Mouse (Mus musculus): ENCODE data around the gene Cd5.
A peak's percentile ranks its signal among the peaks of the same experiment; 100 is the strongest.

Cd5 gene

DNA sequence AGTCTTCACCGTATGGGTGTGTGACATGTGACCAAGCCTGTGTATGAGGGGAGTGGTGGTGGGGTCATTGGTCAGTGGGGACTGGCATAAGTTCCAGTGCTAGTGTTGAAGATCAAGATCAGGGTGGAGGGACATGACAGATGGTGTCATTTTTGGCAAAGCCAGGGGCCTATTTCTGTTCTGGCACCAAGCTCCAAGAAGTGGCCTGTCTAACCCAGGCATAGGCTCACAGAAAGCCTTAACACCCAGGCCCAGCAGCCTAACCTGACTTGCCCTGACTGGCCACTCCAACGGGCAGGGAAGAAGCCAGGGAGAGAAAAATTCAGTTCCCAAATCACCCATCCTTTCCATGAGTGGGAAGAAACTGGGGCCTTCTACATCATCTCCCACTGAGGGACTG, 18.7 kb upstream of the Cd5 start:
- no peak for DNase-seq

DNA sequence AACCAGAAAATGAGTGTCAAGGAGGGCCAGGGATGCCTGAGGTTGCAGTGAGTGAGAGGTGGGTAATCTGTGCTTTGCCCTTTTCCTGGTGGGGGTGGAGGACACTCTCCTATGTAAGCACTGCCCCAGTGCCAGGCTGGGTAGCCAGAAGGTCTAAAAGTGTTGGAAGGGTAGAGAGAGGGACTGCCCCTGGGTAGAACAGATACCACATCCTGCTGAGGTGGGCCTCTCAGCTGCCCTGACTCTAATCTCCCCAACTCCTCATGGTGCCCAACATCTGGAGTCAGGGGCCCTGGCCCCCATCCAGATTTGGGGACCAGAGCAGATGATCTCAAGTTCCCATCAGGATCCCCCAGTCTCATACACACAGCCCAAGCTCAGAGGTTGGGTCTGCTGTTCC, 18.3 kb upstream of the Cd5 start:
- DNase-seq = no peak

DNA sequence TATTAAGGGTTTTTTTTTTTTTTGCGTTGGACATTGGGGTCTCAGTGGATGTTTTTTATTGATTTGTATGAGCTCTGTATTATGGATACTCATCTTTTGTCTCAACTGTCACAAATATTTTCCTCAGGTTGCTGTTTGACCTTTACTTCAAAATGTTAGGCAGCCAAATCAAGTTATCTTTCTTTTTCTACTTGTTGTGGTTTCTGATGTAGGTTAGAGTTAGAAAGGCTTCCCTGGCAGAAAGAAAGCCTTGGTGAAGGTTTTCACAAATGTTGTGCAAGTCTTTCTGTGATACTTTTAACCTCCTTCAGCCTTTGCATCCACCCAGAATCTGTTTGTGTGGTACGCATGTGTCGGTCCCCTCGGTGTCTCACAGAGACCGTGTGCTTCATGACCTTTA, 13.8 kb upstream of the Cd5 start:
- no peak for DNase-seq

DNA sequence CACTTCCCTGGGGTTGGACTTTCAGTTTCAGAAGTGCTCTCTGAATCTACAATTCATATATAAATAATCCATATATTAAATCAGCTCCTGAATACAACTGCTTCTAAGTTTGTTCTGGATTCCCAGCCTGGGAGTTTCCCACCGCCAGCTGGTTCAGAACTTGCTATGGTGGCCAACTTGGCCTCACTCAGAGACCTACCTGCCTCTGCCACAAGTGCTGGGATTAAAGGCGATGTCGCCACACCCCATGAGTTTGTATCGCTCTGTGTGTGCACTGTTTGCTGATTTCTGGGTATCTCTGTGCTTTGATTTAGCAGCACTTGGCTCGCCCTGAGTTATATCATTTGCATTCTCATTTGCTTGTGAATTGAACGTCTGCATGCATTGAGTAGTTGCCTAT, 13.3 kb upstream of the Cd5 start:
- no peak for DNase-seq

DNA sequence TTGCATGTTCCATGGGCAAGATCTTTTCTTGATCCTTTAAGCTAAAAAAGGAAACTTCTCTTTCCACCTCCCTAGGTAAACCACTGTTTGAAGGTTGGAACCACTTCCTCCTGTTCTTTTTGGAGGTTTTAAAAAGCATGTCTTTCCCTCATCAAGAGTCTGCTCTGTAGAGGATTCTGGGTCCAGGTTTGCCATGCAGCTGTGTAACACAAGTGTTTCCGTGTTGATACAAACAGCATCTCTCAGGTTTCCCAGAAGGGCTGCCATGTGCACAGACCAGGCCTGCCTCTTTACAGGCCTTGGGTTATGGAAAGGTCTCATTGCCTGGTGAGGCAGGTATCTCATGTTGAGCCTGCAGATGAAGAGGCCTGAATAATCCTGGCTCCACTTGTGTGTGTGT, 12.8 kb upstream of the Cd5 start:
- DNase-seq = no peak

DNA sequence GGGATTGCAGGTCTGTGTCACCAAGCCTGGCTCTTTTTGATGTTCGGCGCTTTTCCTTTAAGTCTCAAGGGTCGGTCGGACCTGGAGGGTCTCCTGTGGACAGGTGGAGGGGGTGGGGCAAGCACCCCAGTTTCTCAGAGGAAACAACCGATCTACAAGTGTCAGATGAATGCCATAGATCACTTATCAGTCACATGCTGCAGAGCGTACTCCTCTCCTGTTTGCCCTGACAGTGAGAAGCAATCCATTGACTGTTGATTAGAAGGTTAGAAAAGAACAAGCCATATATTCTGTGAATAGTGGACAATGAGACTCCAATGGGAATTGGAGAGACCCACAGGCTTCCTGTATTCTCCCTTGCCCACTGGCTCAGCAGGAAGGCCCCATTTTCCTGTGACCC, 11.4 kb upstream of the Cd5 start:
- DNase-seq = no peak

DNA sequence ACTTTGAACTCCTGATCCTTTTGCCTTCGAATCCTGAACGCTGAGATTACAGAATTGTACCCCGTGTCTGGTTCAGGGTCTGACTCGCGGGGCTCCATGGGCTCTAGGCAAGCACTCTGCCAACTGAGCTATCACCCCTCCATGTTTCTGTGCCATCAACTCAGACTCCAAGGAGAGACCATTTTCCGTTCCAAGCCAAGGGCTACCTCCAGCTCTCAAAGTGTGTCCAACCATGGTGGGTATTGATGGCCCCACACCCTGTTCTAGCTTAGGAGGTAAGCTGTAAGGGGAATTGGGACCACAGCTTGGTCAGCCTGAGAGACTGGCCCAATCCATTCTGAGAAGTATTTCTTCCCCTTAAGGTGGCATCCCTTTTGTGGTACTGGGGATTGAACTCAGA, 10.5 kb upstream of the Cd5 start:
- no peak for DNase-seq

DNA sequence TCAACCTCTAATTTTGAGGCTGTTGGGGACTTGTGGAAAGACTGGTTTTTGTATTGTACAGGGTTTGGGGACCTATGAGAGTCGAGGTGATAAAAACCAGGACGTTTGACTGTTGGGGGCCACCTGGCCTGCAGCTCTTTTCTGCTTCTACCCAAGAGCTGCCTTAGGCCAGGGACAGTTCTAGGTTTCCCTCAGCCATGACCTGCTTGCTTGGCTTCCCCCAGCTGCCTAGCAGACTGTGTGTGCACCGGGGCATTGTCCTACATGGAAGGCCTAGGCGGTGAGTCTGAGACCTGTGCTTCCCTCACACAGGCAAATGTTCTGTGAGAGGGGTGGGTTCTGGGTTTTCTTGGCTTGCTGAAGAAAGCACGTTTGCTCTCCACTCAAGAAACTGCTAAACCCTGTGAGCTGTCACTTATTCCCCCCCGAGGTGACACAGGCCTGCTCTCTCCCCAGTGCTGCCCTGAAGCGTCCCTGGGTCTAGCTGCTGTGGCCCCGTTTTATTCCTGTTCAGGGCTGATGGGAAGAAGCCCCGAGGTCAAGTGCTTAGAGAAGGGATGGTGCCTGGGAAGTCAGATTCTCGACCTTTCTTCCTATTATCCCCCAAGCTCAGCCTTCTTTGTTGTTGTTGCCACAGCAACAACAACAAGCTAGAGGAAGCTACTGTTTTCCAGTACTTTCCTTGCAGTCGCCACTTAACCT, 9.8 kb upstream of the Cd5 start:
- DNase-seq = no peak

DNA sequence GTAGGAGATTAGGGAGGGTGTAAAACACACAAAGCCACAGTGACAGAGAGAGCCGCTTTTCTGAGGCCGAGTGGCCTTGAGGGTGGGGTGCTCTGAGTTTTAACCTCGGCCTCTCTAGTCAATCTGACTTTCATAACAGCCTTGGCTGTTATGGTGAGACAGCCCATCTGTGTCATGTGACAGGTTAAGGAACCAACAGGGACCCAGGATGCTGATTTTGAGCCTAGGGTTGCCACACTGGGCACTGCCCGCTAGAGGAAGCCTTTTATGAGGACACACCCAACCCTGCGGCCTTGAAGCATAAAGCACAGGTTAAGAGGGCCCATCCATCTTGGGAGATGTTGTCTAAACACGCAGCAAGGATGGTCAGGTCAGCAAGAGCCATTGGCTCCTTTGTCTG, 8.9 kb upstream of the Cd5 start:
- no peak for DNase-seq

DNA sequence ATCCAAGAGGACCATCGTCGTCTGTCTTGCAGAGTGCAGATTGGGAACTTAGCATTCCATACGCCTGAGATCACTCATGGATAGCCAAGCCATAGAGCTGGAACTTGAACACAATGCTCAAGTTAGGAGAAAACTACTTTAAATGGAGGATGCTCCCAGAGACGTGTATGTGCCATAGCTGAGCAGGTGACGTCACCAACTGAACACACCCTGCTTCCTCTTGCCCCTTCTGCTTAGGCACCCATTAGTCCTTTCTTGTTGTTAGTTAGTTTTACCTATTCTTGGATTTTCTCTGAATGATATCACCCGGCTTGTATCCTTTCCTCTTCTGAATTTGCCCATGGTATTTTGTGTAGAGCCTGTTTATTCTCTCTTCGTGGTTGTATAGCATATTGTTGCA, 8.4 kb upstream of the Cd5 start:
- no peak for DNase-seq

DNA sequence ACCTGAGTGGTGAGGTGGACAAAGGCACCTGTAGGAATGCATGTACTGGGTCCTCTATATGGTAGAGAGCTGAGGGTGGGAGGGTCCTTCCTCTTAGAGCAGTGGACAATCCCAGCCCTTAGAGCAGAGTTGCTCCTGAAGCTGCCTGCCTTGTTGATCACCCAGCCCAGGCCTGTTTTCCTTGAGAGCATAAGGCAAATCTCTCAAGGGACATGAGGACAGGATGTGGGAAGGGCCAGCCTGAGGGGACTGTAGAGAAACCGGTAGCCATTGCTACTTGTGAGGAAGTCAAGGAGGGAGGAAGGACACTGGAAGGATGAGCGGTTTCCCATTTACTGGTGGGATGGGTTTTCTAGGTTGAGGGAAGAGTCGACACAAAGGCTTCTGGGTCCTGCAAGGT, 3.8 kb upstream of the Cd5 start:
- no peak for DNase-seq

DNA sequence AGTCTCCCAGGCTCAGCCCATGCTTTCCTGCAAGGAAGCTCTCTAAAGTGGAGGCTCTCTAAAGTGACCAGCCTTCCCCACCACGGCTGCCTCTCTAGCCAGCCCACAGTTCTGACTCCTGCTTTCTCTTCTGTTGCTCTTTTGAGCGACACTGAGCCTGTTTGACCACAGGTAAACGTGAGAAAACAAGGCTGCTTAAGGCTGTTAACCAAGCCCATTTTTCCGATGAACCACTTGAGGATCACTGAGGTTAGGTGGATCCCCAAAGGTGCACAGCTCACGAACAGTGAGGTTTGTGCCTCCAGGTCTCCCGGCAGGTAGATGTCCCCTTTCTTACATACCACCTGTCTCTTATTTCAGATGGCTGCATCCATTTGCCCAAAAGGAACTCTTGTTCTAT, 3.3 kb upstream of the Cd5 start:
- no peak for DNase-seq

DNA sequence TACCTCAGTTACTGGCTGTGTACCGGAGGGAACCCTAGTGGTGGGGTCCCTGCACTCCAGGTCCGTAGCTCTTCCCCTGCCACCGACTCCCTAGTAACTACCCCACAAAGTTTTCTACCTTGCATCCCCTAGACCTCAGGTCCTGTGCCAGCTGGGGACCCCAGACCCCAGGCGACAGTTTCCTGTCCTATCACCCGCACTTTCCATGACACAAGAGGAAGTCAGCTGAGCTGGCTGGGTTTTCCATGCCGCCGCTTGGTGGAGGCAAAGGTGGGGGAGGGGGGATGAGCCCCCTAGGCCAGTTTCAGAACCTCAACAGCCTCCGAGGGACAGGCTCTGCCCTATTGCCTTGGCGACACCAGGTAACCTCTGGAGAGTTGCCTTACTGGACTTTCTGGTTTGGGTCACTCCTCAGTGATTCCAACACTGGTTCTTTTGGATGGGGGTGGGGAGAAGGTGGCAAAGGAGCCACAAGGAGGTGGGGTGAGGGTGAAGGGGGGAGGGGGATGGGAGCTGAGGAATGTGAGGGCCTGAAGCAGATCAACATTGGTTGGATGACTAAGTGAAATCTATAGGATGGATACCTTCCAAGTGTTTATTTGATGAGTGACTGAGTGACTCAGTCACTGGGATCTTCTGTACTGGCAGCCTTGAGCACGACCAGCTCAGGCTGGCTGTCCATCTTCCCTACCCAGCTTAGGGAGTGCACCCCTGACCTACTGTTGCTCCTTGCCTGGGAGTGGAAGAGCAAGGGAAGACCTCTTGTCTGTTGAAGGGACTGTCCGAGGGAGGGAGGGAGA, 2.0 kb upstream of the Cd5 start:
- peak; percentile 35 to 59 for DNase-seq

DNA sequence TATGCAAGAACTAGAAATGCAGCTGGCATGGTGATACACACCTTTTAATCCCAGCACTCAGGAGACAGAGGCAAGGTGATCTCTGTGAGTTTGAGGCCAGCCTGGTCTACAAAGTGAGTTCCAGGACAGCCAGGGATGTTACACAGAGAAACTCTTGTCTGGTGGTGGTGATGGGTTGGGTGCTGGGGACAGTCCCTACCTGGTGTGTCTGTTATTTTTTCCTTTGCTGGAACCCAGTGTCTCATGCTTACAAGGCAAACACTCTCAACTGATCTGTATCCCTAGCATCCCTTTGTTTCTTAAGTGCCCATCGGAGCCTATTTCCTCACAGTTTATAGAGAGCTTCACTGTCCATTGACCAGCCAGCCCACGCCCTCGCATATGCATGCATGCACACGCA, 1.1 kb upstream of the Cd5 start:
- no peak for DNase-seq

DNA sequence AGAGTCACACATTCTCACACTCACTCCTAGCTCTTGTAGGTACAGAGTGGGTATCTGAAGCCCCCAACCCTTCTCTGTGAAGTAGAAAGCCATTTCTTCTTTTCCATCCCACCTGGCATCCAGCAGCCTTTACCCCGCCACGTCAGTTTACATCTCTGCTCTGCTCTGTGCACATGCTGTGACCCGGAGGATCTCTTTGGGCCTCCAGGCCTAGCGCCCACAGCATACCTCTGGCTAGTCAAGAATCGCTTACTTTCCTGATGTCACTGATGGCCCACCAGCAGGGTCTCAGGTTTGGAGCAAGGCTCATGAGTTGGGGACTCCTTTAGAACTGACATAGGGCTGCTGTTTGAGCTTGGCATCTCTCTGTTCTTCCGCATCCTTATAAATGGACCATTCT, 764 bp downstream of the Cd5 start:
- DNase-seq = no peak

DNA sequence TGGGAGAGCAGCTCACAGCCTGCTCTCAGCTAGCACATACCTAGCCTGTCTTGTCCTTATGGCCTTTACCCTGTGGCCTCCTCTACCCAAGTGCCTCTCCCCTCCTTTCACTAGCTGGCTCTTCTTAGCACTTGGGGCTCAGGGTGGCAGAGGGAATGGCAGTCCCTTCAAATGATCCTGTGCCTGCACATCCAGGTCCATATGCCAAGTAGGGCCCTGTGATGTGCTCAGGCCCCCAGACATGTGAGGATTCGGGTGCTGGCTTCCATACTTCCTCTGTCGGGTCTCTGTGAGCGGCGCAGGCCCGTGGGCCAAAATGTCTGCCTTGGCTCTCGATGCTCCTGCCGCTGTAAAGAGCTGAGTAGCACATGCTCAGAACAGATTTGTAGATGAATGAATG, 2.9 kb downstream of the Cd5 start:
- no peak for DNase-seq

DNA sequence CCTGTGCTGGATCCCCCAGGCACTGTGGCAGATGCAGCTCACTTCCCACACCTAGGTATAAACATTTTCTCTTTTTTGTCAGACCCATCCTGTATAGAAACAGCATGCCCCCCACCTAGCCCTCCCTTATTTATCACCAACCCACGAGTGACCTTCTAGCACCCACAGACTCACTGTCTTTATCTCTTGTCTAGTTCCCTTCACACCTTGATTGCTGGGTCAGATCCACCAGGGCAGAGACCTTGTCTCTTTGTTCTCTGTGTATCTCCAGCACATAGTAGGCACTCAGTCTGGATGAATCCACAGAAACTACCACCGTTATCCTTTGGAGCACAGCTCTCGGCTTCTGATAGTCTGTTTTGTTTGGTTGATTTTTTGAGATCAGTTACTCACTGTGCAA, 3.7 kb downstream of the Cd5 start:
- DNase-seq = no peak

DNA sequence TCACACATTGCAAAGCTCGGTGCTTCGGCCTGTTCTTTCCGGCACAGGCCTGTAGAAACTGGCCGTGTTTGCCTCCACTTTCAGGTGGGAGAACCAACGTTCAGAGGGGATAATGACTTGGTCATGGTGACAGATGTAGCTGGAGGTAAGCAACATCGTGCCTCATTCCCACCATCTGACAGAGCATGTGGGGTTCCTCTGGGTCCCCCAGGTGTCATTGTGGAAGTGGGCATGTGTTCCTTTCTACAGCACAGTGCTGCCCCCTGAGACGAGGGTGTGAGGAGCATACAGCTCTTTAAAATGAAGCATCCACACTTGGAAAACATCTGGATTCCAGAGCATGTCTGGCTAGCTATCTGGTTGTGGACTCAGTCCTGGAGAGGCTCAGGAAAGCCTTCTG, 4.2 kb downstream of the Cd5 start:
- DNase-seq = no peak

DNA sequence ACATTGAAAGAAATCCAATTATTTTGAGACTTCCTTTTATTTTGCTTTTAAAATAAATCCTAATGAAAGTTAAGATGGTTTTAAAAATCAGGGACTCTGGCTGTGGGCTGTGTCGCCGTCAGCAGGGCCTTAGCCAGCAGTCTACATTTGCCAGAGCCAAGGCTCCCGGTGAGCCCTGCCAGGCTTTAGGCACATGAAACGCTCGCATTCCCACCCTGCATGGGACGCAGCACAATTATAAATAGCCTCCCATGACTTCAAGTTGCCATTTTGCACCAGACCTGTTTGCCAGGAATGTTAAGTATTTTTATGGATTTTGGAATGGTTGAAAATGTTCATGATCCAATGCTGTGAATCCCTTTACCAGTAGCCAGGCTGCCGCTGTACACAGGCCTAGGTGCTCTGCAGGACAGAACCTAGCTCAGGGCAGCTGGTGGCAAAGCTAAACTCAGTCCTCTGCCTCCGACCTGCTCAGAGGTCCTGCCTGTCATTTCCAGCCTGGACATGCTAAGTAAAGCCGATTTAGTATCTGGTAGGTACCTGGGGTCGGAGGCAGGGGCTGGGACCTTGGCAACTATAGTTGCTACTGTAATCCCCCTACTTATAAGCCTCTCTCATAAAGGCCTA, 5.2 kb downstream of the Cd5 start:
- DNase-seq = no peak

DNA sequence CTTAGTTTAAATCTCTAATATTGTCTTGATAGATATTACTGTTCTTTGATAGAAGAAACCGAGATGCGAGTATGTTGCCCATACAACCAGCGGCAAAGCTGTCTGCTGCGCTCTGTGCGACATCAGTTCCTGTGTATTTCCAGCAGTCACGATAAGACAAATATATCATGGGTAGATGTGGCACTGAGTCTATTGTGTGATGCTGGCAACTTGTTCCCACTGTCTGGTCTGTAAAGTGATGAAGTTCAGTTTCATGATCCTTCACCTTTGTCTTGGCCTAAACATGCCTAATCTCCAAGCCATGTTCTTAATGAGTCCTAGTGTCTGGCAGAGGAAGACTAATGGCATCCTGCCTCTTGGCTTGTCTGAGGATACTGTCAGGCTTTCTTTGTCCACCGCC, 6.1 kb downstream of the Cd5 start:
- DNase-seq = no peak

DNA sequence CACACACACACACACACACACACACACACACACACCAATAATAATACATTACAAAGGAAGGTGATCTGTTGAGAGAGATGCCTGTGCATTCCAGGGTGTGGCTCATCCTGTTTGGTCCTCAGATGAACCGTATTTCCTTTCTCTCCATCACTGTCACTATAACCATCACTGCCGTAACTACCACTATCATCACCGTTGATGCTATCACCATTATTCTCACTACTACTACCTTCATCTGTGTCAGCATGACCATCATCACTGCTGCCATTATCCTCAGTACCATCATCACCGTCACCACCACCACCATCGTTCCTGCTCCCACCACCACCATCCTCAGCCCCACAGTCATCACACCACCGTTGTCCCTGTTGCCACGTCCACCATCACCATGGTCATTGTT, 6.8 kb downstream of the Cd5 start:
- no peak for DNase-seq

DNA sequence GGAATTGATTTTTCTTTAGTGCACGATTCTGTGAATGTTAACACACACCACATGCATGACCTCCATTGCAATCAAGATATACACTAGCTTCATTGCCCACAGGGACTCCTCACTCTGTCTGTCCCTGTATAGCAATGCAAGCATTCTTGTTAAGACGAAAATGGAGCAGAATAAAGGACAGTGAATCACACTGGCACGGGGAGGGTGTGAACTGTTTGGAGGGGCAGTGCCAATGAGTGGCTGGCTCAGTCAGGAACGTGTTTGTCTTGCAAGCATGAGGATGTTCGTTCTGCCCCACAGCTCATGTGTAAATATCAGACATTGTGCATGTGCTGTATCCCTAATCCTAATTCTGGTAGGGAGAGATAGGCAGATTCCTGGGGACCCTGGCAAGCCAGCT, 8.3 kb downstream of the Cd5 start:
- no peak for DNase-seq

DNA sequence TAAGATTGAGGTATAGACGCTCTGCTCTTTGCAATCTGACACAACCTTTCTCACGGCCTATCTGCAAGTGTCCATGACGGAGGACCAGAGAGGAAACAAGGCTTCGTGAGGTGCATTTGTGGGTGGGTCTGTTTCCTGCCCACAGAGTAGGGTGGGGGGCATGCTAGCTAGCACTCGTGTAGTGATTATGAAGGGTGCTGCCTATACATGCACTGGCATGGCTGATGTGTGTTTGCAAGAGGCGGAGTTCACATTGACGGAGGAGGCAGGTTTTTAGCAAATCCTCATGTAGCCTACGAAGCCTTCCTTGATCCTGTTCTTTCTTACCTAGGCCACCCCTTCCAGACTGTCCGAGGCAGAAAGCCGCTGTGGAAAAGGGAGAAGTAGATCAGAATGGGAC, 8.9 kb downstream of the Cd5 start:
- no peak for DNase-seq

DNA sequence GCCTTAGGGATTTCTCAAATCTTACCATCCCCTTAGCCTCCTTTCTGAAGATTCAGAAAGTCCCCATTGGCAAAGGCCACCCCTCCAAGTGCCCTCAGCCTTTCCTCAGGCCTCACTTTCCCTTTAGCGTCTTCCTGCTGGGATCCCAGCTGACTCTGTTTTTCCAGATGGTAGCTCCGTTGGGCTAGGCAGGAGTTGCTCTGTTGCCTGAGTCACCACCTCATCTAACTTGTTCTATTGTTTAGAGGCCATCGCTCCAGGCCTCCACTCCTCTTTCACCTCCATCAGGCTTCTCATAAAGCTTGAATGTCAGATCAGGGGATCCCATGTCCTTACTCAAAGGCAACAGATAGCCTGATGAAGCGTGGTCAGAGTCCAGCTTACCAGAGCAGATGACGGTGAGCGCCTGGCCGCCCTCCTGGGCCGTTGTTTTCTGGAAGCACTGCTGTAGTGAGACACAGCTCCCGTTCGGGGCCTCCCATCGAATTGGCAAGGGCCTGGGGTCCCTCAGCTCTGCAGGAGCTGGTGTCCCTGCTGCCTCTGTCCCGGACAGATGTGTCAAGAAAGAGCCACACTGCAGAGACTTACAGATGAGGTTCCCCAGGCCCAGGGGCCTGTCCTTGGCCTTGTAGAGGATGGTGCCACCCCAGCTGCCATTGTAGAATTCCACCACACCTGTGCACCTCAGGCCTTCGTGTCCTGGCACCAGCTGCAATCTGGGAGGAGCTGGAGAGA, 14.0 kb downstream of the Cd5 start:
- DNase-seq = no peak

Data from kidney, postnatal 25 days (tissue).